Mouse (Mus musculus) layer of hippocampus, postnatal 36 days (tissue): ENCODE measurements at regions not wholly inside any gene's neighbourhood (a gene's known extent, or its start where the extent isn't known, plus 50 kb on each side); places are given as distances from the start of the nearest gene placed in this dataset.
"Not testable (repeated sequence)": the region's sequence is repeated elsewhere in the genome, so short reads cannot be mapped to it uniquely, and the experiment has no call there.

Experiments
- DNase-seq, 2 experiments: peaks; one replicate each; pipeline ENCODE4 v3.0.0; 2022

GRCm38 (mm10) chr9:90618154-90618553 lies 347.6 kb upstream of the Tbc1d2b start:
- no peak for DNase-seq

- no peak for DNase-seq
Measured at GRCm38 (mm10) chr9:90597894-90598293, 327.3 kb upstream of the Tbc1d2b start.

GRCm38 (mm10) chr9:90556742-90557141 lies 286.1 kb upstream of the Tbc1d2b start:
- DNase-seq, result no peak

- DNase-seq, result no peak
Measured at GRCm38 (mm10) chr9:90556216-90556615, 285.6 kb upstream of the Tbc1d2b start.

- no peak for DNase-seq
Measured at GRCm38 (mm10) chr9:90547931-90548330, 277.3 kb upstream of the Tbc1d2b start.

GRCm38 (mm10) chr9:90546720-90547119 lies 276.1 kb upstream of the Tbc1d2b start:
- DNase-seq, result no peak

- DNase-seq, result not testable (repeated sequence)
Measured at GRCm38 (mm10) chr9:90537683-90538082, 267.1 kb upstream of the Tbc1d2b start.

GRCm38 (mm10) chr9:90533372-90533771 lies 262.8 kb upstream of the Tbc1d2b start:
- no peak for DNase-seq

GRCm38 (mm10) chr9:90521186-90521585 lies 250.6 kb upstream of the Tbc1d2b start:
- DNase-seq, result no peak

- no peak for DNase-seq
Measured at GRCm38 (mm10) chr9:90494888-90495287, 224.3 kb upstream of the Tbc1d2b start.

- DNase-seq, result no peak
Measured at GRCm38 (mm10) chr9:90490561-90491152, 220.1 kb upstream of the Tbc1d2b start.

GRCm38 (mm10) chr9:90450579-90450978 lies 180.0 kb upstream of the Tbc1d2b start:
- DNase-seq, result no peak

- peak in 1 of 2 experiments; percentile 11 for DNase-seq
Measured at GRCm38 (mm10) chr9:90446957-90447356, 176.4 kb upstream of the Tbc1d2b start.

- no peak for DNase-seq
Measured at GRCm38 (mm10) chr9:90434902-90435301, 164.3 kb upstream of the Tbc1d2b start.

- no peak for DNase-seq
Measured at GRCm38 (mm10) chr9:90430898-90431297, 160.3 kb upstream of the Tbc1d2b start.

- no peak for DNase-seq
Measured at GRCm38 (mm10) chr9:90421662-90422061, 151.1 kb upstream of the Tbc1d2b start.

- no peak for DNase-seq
Measured at GRCm38 (mm10) chr9:90419762-90420541, 149.3 kb upstream of the Tbc1d2b start.

GRCm38 (mm10) chr9:90408789-90409188 lies 138.2 kb upstream of the Tbc1d2b start:
- no peak for DNase-seq

- no peak for DNase-seq
Measured at GRCm38 (mm10) chr9:90407573-90407972, 137.0 kb upstream of the Tbc1d2b start.

GRCm38 (mm10) chr9:90388401-90388800 lies 117.8 kb upstream of the Tbc1d2b start:
- no peak for DNase-seq

GRCm38 (mm10) chr9:90385047-90385446 lies 114.4 kb upstream of the Tbc1d2b start:
- DNase-seq, result no peak

GRCm38 (mm10) chr9:90380099-90380498 lies 109.5 kb upstream of the Tbc1d2b start:
- no peak for DNase-seq

- no peak for DNase-seq
Measured at GRCm38 (mm10) chr9:90369568-90369967, 99.0 kb upstream of the Tbc1d2b start.

- no peak for DNase-seq
Measured at GRCm38 (mm10) chr9:90367745-90368144, 97.1 kb upstream of the Tbc1d2b start.
